Mouse (Mus musculus) kidney, adult 9 months (tissue): ENCODE measurements around the gene BC048679.

Experiments
- DNase-seq: peaks from one replicate; pipeline ENCODE4 v3.0.0; 2022

Gene BC048679

DNA sequence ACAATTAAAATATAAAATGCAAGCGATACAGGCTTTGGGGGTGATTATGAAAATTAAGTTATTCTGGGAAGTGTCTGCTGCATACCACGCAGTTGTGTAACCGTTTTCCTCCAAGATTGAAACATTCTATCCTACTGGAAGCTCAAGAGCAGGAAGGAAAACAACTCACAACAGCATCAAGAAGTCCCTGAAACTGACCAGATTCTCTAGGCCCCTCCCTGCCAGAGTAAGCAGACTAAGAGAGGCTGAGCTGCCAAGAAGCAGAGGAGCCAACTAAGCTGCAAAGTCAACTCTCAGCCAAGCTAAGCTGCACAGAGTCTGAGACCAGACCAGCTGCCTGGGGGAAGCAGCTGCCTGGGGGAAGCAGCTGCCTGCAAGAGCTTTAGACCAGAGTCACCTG lies 22.9 kb downstream of the BC048679 start:
- no peak for DNase-seq

DNA sequence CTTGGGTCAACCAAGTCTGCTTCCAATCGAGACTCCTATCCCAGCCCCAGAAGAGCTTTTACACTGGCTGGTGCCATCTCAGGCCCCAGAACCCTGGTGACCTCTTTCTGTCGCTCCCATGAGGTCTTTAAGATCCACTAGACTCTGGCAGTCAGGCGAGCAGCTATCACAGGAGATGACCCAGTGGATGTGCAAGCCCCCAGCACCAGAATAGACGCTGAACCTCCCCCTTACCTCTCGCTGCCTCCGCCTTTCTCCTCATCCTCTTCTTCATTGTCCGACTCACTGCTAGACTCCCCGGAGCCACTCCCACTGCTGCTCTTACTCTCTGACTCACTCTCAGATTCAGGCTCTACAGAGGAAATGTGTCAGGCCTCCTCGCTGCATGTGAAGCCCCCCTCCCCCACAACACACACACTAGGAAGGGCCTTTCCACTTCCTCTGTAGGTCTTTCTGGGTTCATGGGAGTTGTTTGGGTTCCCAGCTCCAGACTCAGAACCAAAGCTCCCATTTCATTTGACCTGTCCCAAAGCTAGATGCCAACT lies 33.1 kb downstream of the BC048679 start:
- DNase-seq: no peak

DNA sequence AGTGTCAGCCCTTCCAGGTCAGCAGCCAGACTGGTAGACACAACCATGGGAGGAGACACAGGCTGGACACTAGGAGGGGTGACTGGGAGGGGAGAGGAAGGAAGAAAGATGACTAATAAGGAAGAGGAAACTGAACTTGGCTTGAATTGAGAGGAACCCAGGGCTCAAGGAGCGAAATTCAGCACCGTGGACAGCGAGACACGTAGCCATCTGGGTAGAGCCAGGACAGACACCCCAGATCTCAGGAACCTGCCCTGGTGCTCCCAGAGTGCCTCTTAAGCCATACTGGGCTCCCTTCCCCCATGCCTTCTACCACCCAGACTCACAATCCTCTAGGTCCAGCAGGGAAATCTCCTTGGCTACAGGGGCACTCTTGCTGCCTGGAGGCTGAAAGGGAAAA lies 34.0 kb downstream of the BC048679 start:
- DNase-seq: peak; percentile 14

DNA sequence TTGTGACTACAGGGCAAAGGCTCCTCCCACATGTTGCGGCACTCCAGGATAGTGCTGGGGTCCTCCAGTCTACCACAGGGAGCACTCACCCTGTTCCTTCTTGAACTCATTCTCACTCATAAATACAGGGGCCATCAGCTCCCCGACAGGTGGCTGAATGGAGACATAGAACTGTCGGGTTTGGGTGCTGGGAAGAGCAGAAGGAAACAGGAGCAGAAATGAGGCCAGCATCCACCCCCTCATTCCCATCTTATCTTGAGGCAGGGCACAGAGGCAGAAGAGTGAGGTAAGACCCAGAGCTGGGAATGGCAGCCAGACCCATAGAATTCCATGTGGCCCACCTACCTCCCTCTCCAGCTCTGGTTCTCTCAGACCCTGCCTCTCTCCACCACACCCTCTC lies 35.3 kb downstream of the BC048679 start:
- DNase-seq: no peak

DNA sequence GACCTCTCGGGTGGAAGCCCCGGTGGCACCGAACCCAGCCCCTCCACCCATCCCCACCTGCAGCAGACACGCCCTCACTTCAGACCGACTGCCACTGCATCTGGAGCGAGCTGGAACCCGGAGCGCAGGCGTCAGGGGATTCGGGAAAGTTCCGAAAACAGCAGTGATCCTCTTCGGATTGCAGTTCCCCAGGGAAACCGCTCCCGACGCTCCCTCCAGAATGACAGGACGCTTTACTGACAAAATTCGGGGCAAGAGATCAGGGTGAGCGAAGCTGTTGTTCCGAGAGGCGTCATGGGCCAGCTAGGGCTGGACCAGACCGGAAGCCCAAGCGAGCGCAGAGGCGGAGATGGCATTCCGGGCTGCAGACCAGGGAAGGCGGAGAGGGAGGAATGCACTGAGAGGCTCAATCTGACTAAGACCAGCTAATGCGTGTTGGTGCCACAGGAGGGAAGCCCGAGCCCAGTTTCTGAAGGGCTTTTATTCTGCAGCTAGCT lies 42.9 kb downstream of the BC048679 start, which contains the start of gene Cpeb1:
Cpeb1 (minus strand) TSS at position 311 of the 497 bp plus-strand sequence.
- DNase-seq: peak; percentile 83

DNA sequence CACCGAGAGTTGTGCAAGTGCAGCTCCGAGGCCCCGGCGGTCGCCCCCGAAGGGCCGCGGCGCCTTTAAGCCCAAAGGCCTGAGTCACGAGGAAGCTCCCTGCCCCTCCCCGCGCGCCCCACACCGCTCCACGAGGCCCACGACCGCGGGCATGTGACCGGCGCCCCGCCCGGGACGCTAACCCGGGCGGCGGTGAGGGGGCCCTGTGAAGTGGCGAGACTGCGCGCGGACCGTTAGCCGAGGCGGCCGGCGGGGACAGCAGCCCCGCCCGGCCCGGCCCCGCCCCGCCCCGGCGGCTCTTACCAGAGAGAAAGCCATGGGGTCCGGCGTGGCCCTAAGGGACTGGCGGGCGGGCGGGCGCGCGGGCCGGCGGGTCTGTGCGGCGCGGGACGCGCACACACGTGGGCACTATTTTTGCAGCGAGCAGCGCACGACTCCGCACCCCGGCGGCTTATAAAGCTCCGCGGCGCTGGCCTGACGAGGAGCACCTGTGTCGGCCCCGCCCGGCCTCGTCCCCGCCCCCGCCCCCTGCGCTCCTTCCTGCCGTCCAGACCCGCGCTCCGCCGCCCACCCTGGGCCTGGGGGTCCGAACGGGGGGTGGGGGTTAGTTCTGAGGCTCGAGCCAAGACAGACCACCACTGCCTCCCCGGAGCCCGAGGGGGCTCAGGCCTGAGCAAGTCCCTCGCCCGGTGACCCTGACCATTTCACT lies 43.6 kb downstream of the BC048679 start:
- DNase-seq: peak; percentile 66

DNA sequence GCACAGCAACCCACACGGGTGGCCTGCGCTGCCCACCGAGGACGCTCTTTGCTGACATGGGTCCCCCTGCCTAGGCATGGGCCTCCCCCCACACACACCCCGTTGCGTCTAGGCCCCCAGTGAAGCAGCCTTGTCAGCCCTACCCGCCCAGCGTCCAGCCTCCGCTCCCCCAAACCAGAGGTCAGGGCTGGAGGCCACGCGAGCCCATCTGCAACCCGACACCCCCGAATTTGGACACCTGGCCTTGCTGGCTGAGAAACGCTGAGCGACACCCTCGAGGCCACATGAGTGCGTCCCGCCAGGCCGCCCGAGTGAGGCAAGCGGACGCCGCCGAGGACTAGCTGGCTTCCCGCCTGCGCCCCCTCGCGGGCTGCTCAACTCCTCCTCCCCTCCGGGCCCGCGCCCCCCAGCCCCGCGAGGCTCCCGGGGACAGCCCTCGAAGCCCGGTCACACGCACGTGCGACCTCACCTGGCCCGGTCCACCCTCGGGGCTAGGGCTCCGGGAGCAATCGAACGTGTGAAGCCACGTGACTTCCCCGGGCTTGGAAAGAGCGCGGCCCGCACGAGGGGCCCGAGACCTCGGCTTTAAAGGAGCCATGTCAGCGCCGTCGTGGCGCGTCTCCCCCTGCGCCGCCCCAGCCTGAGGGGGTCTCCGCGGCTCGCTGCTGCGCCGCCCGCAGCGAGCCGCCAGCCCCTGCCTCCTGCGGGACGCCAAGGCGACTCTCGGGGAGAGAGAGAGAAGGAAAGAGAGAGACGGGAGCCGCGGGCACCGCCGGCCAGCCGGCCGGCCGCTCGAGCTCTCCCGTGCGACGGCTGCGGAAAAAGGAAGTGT lies 44.4 kb downstream of the BC048679 start:
- DNase-seq: peak; percentile 68

DNA sequence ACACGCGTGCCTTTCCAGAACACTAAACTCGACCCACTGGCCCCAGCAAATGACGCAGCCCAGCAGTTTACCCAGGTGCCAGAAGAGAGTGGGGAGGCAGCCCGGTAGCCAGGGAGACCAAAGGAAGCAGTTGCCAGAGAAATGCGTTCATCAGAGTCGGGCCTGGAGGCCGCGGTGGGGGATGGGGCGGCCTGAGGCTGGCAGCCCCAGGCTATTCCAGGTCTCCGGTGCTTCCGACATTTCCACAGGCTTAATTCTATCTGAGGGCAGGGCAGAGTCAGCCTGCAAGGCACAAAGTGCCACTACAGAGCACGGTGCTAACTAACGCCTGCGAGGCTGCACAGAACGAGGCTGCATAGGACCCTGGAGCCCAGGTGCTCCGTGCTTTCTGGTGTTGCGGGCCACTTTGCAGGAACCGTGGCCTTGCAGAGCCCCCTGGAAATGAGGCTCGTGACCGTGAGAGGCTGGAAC lies 45.1 kb downstream of the BC048679 start:
- DNase-seq: peak; percentile 53
